Mouse (Mus musculus) small intestine, adult 2 months (tissue): Measurements from ENCODE around the gene Tdrd1.

ENCODE experiments used
- CTCF ChIP-seq: fragments of 200-500 bp; IDR thresholded peaks from 2 replicates; pipeline ENCODE4 v1.5.1; 2012; ENCODE audit warnings: low read depth, mild to moderate bottlenecking, control low read depth, inconsistent platforms, low read length, moderate library complexity, mixed read lengths; ENCODE audit not compliant: insufficient replicate concordance, insufficient read length; ENCODE audit errors: extremely low read depth
- POLR2A ChIP-seq: fragments of 200-500 bp; IDR thresholded peaks from 2 replicates; pipeline ENCODE4 v1.6.1; 2012; ENCODE audit warnings: low read depth, mild to moderate bottlenecking, control low read depth, inconsistent platforms, low read length, moderate library complexity

- no peak for TF ChIP-seq CTCF
- no peak for TF ChIP-seq POLR2A
These were observed 79.4 kb downstream of the Tdrd1 start for GRCm38 (mm10) chr19:56905395-56905794.
